Mouse (Mus musculus) liver, embryonic 12.5 days (tissue): ENCODE measurements around the gene Lrrn4. TPM values are rescaled to one million over a fixed set of nuclear protein-coding genes. Genes with fewer than 3 reads are reported as not detected.

Experiments used
- polyA plus RNA-seq: library from polyadenylated mRNA; unstranded; fragments of >200 nt; fragmentation: Nextera tagmentation; extraction: Ambion mirVana; gene quantifications from 2 replicates; pipeline ENCODE4 v1.2.1, GENCODE M21; 2016

The Lrrn4 gene
- polyA plus RNA-seq, 1 experiment from 2014 or later: 1.8 TPM

Other genes starting within 250 kb of the Lrrn4 start
- gene Shld1, start 194.0 kb downstream of the Lrrn4 start, polyA plus RNA-seq: 9.5 and 11.6 TPM in 2 replicates
- gene Chgb, start 99.6 kb downstream of the Lrrn4 start, polyA plus RNA-seq: 0.10 TPM in 1 of 2 replicates, not detected in the other
- 25.0 and 30.7 TPM in 2 replicates for gene Trmt6, start 64.8 kb downstream of the Lrrn4 start, polyA plus RNA-seq
- gene Mcm8, start 64.8 kb downstream of the Lrrn4 start, polyA plus RNA-seq: 11.8 and 13.0 TPM in 2 replicates
- 21.9 and 23.4 TPM in 2 replicates for gene Crls1, start 34.2 kb downstream of the Lrrn4 start, polyA plus RNA-seq
- gene Fermt1, start 65.0 kb upstream of the Lrrn4 start, polyA plus RNA-seq: 0.47 and 0.83 TPM in 2 replicates